Mouse (Mus musculus) thymus, adult 2 months (tissue): ENCODE data around the gene Irf2bp1.

Source experiments
- CTCF ChIP-seq: fragments of 200-500 bp; IDR thresholded peaks from 2 replicates; pipeline ENCODE4 v1.5.1; 2012; ENCODE audit warnings: mild to moderate bottlenecking, control low read depth, low read length, moderate library complexity, borderline replicate concordance; ENCODE audit not compliant: control insufficient read depth, poor library complexity, insufficient read depth; ENCODE audit errors: extremely low read depth
- POLR2A ChIP-seq: fragments of 200-500 bp; IDR thresholded peaks from 2 replicates; pipeline ENCODE4 v1.6.1; 2012; ENCODE audit warnings: mild to moderate bottlenecking, low read length, control low read depth, moderate library complexity; ENCODE audit not compliant: control insufficient read depth, poor library complexity, insufficient read depth; ENCODE audit errors: extremely low read depth

DNA sequence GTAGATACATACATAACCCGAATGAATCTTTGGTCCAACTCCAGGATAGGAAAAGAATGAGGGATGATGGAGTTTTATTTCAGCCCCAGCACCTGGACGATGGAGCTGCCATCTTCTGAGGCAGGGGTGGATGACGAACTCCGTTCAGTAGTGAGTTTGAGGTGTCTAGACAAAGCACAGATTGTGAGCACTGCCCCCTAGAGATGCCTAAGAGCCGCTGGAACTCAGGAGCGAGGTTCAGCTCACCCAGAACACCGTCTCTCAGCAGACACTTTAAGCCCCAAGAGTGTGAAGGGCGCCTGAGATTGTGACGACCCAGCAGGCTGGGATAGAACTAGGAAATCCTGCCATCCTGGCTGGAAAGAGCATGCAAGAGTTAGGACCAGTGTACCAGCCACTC is 5.0 kb upstream of the Irf2bp1 start:
- TF ChIP-seq POLR2A (no peak), CTCF (no peak)
